Mouse (Mus musculus): Measurements from ENCODE around the gene Syce2.

Syce2 gene

DNA sequence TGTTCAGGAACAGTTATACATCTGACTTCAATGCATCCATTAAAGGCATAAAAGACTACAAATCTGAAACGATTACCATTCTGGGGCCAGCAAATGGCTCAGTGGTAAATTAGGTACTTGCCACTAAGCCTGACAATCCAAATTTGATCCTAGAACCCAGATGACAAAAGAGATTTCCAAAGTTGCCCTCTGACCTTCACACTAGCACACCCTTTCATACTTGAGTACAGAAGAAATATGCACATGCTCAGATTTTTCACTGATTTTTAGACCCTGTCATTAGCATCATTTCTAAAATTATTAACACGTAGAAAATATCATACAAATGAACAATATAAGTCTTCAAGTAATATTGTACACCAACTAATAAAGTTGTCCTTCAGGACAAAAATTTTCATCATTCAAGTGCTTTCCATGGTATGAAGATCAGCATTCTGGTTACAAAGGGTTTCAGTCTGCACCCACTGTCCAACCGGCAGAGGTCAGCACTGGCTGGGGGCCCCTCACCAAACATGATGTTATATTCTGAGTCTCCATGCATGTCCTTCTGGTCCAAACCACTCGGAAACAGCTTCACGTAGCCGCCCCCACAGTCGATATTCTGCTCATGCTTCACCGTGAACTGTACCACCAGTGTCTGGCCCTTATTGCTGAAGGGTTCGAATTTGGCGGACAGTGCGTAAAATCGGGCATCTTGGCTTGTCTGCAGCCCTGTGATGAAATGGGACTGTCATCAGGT, 26.4 kb upstream of the Syce2 start:
- peak; percentile 52 for DNase-seq

DNA sequence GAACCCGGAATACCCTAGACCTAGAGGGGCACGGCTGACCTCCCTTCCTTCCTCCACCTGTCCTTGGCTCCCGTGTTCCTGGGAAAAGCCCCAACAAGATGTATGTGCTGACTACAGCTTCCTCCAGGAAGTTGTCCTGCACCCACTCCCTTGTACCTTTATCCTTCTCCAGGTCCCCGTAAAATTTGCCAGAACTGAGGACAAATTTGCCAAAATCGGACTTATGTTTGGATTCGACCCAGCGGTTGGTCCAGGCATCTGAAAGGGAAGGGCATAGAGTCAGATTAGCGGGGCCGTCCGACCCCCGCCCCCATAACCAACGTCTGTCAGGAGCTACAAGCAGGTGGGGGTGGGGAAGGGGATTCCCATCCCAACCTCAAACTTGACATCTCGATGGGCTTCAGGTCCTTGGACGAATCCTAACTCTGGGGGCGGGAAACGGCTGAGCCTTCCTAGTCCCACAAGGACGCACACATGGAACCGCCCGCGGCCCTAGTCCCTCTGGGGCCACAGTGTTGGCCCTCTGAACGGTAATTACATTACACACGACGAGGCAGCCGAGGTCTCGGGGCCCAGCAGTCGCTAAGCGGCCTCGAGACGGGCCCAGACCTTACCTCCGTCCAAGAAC, 25.7 kb upstream of the Syce2 start:
- DNase-seq = no peak

DNA sequence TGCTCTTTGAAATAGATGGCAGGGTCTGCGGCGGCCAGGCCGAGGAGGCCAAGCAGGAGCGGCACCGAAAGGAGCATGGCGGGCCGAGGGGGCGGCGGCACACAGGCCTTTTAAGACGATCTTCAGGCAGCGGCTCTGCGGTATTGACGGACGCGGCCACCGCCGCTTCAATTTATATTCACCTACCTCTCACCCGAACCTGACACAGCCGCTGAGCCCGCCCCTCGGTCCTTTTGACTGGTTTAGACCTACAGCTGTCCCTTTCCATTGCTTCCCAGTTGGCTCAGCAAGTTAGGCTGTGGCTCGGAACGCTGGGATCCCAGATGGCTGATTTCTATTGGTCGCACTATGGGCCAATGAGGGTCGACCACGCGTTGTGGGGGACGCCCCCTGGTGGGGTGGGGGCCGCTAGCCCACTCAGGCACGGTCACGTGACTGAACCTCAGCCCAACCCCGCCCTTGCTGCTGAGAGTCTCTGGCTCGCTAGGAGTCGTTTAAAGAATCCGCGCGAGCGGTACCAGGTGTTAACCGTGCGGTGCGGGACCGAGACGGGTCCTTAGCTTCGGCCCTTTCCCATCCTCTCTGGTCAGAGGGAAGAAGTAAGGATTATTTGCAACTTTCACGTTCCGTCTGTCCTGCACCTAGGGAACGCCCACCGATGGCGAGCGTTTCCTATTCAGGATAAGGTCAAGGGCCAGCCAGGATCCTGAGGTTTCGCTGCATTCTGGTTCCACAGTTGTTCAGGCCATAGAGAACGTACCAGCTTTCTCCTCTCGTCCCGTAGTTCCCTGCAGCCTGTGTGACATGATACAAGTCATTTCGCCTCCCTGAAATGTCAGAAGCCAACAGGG, 25.0 kb upstream of the Syce2 start, which contains the start of gene Calr:
Gene Calr, minus strand, starts transcription at position 213 of the 851 bp plus-strand sequence.
- DNase-seq = peak; percentile 100

DNA sequence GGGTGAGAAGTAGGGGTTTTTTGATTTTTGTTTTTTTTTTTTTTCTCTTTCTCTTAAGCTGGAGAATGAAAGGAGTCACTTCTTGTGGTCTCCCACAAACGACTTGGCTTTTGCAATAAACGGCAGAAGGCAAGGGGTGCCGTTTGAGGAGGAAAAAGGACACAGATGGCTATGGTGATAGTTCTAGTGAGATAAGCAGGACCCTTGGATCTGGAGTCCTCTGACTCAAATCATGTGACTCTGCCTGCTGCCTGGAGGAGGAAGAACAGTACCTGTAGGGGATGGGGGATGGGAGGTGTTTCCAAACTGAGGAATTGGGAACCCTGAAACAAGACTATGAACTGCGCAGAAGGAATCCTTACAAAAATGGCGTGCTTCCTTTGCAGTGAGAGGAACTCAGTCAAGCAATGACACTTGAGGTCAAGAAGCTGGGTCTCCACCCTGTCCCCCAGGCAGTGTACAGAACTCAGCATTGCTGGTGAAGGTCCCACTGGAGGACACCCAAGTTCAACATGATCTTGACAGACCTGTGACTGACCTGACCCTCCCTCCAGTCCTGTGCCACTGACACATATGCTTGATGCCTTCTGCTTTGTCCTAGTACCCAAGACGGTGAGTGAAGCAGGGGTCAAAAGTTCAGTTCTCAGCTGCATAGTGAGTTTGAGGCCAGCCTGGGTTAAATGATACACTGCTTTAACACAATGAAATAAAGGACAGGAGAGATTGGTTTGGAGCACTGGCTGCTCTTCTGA, 24.1 kb upstream of the Syce2 start:
- peak; percentile 35 for DNase-seq

DNA sequence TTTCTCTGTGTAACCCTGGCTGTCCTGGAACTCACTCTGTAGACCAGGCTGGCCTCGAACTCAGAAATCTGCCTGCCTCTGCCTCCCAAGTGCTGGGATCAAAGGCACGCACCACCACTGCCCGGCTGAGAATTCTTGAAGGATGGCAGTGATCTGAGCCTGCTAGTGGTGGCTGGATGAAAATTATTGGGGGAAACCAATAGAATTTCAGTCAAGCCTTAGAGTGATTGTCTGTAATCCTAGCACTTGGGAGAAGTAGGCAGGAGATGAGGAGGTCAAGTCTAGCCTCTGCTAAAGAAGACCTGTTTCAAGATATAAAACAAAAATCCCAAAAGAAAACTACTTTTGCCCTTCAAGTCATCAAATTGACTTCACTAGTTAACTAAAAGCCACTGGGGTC, 15.5 kb upstream of the Syce2 start:
- no peak for DNase-seq

DNA sequence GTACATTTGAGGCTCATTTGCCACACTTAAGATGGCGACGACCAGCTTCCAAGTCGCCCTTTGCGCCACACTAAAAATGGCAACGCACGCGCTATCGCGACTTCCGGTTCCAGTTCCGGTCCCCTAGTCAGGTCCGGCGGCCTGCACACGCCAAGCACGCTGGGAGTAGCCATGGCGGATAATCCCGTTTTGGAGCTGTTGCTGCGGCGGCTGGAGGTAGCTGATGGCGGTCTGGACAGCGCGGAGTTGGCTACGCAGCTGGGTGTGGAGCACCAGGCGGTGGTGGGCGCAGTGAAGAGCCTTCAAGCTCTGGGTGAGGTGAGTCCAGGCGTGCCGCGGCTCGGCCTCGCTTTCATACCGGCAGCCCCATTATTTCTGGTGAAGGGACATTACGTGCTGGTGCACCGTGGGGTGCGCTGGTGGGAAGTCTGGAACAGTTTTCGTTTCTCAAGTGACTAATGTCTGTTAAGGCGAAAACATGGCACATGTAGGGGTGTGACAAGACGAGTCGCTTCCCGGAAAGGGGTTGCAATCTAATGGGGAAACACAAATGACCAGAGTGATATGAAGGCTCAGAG, 15.0 kb upstream of the Syce2 start, which contains the start of gene Farsa:
Gene Farsa, plus strand, starts transcription at position 126 of the 578 bp plus-strand sequence.
- peak; percentile 95 for DNase-seq

DNA sequence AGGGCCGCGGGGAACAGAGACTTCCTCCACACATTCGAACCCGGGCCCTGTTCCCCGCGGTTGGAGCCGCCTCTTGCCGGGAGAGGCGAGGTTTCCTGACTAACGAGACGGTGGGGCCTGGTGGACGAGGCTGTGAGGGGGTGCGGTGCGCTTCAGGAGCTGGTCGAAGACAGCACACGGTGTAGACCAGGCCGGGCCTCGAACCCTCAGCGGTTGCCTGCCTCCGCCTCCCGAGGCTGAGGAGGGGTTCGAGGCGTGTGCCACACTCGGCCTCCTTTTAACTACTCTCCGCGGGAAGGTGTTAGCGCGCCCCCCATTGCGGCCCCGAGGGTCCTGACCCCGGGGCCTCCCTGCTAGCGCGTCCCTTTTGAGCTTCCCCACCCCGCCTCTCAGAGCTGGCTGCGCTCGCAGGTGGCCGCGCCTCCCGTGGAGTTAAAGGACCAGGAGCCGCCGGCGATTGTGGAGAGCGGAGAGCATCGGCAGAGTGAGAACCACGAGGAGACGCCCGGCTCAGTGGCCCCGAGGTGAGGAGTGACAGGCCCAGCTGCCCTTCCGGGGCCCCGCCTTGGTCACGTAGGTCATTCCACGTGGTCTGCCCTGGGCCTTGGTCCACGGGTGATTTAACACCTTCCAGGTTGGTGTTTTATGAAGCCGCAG, 526 bp downstream of the Syce2 start:
- peak; percentile 41 for DNase-seq

DNA sequence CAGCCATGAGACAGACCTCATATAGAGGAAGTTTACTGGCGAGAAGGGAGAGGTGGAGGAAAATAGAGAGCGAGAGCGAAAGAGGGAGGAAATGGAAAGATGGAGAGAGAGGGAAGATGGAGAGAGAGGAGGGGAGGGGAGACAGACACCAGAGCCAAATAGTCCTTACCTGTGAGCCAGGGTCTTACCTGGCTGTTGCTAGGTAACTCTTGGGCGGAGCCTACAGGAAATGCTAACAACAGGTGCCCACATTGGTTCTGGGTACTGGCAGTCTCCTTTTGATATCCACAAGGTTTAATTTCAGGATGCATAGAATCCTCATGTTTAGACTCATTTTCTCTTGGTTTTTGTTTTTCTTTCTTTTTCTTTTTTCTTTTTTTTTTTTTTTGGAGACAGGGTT, 1.1 kb downstream of the Syce2 start:
- DNase-seq = no peak

DNA sequence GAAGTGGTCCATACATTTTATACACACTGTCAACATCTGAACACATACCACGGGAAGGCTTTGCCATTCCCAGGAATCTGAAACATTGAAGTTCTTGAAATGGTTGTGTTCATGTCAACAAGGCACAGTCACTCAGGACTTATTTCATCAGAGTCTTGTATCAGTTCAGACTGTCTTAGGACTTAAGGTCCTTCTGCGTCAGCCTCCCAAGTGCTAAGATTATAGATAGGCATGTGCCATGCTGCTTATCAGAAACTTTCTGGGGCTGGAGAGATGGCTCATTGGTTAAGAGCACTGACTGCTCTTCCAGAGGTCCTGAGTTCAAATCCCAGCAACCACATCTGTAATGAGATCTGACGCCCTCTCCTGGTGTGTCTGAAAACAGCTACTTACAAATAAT, 2.4 kb downstream of the Syce2 start:
- DNase-seq = no peak

DNA sequence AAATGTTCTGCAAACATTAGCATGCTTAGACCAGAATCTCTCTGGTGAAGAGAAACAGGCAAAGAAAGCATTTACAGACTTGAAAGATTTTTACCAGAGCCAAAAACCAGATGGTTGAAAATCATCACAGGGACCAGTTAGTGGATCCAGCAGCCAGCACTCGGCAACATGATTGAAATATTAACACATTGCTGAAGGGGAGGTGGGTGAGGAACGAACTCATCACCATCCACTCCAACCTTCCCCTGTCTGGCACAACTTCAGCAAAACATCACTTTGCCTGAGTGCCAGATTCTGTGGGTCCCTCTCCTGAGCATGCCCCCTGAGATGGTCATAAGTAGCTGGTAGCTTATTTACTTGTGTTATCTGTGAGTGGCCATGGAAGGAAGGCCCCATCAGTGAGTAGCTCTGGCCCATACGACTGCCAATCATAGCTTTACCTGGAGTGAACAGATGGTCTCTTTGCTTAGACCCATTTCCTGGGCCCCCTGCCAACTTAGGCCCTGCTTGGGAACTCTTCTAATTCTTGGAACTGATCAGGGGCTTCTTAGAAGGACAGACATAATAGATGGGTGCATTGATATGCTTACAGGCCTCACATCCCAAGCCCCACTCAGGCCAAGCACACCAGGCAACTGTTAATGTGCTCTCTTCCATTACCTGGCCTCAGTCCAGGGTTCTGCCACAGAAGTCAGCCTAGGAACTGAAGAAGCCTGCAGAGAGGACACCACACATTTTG, 5.6 kb downstream of the Syce2 start:
- DNase-seq = no peak

DNA sequence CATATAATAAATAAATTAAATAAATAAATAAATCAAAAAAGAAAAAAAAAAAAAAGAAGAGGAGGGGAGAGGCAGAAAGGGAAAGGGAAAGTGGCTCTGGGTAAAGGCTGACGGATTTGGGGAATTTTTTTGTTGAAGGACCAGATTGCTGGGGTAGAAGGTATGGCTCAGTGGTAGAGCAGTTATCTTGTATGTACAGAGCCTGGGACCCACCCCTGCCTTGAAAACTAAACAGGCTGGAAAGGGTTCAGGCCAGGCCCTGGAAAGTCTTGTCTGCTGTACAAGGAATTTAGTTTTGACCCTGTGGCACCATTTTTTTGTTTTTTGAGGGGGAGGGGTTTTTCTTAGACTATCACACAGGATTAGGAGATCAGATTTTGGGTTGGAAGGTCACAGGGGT, 7.0 kb downstream of the Syce2 start:
- DNase-seq = no peak

DNA sequence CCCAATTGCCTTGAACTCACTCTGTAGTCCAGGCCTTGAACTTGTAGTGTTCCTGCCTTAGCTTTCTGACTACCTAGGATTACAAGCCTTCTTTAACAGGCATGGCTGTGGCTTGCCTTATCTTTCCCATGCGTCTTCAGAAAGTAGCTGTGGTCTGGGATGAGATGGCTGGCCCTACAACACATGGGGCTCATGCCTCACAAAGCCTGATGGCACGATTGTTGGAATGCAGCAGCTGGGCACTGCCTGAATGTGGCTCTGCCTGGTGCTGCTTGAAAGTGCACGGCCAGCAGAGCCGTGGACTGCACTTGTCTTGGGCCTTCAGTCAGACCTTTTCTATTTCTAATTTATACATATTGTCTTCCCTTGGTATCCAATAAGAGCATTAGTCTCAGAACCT, 12.8 kb downstream of the Syce2 start:
- no peak for DNase-seq

DNA sequence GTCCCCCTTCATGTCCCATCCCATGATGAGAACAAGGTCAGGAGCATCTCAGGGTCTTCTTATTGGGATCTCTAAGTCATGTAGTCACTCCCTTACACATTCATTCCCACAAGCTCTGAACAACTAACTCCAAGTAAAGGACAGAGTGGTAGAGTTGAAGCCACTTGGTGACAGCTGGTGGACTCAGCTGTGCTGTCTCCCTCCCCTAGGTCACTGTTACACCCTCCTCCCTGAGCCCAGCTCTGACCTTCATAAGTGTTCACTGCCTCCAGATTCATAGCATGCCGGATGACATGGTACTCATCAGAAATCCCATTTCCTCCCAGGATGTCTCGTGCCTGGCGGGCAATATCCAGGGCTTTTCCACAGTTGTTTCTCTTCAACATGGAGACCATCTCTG, 16.4 kb downstream of the Syce2 start:
- no peak for DNase-seq

DNA sequence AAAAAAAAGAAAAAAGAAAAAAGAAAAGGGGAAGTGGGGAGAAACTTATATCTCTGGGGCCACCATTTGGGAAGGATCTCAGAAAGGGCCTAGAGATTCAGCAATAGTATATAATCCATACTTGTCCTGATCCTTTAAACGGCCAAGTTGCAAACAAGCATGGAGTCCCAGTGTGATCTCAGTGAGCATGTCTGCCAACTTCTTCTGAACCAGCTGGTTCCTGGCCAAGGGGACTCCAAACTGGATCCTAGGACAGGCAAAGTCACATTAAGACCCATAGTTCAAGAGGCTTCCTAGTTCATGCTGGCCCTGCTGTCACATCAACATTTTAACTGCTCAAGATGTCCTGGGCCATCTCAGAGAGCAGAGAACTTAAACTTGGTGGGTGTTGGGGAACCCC, 17.2 kb downstream of the Syce2 start:
- no peak for DNase-seq

DNA sequence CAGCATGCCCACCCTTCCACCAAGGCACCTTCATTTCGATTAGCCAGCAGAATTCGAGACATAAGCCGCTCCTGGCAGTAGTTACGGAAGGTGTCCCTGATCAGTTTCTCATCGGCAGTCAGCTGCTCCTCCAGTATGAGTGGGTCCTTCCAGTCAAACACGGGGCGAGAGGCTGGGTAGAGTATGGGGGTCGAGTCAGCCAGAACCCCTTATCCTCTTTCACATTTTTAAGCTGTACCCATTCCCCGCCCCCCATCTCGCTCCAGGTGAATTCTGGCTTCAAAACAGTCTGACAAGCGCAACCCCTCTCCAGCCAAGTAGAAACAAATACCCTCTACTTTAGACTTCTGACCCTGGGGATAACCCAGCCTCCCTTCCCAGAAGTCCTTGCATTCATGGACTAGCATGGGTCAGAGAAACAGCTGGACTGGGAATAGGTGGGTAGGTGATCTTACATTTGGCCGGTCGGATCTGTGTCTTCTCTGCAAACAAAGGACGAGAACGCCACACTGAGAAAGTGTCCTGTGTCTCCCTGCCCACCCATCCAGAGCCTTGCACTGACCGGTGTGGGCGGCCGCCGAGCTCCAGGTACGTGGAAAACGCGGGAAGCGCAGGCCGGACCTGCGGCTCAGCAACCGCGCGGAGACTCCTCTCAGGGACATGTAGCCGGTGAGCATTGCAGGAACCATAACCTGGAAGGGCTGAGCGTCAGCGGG, 21.2 kb downstream of the Syce2 start:
- no peak for DNase-seq

DNA sequence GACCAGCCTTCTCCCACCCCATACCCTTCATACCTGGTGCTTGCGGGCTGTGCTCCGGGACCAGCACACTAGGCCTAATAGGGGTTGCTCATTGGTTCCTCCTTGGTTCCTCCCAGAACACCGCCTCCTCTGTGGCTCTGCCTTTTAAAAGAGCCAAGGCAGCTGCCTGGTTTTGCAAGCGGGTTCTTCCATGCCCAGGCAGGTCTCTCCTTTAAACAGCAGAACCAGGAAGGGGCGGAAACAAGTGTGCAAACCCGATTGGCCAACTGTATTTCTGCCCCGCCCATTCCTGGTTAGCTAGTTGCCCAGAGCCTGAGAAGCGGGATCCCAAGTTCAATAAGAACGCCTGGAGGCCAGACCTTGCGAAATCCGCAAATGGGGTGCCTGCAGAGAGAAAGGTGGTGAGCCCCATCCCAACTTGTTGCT, 21.8 kb downstream of the Syce2 start, which contains the start of gene Gcdh:
Gene Gcdh, minus strand, starts transcription at position 213 of the 426 bp plus-strand sequence.
- peak; percentile 99 for DNase-seq

DNA sequence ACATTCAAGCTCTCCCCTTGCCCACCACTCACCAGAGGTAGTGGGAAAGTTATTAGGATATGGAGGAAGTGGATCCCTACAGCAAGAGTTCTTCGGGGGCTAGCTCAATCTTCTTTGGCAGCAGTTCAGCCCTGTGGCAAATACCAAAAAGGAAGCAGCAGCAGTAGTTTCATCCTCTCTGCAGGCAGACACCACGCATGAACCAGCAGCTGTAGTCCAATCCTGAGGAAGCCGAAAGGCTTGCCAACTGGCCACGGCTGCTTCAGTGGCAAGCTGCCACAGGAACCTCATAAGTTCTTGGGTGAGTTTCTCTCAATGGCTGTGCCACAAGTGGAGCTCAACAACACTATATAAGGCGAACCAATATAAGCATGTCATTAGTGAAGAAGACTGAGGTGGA, 24.1 kb downstream of the Syce2 start:
- DNase-seq = no peak

DNA sequence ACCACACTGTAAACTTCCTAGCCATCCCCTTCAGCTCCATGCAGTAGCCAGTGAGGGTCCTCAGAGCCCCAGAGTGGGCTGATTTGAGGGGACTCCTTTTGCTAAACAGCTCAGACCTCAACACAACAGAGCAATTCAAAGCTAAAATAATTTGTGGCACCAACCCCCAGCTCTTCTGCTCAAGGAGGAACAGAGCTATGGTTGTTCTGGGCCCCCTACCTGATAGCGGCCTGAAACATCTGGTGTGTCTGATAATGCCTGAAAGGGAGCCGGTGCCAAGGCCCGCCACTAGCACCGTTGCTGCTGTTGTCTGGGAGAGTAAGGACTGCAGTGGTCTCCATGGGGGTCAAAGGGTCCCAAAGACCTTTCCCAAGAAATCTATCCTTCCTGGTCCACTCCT, 29.2 kb downstream of the Syce2 start:
- DNase-seq = no peak

DNA sequence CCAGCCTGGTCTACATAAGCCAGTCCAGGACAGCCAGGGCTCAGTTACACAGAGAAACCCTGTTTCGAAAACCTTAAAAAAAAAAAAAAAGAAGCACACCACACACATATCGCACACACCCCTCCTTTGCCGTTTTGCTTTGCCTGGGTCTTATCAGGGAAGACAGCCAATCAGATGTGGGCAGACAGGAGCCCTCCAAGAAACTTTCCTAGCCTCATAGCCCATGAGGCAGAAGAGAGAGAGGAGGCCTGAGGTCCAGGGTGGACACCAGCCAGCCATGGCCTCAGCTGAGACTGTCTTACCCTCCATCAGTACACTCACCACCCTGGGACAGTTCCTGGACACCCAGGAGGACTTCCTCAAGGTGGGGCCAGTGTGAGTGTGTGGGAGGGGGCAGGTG, 29.8 kb downstream of the Syce2 start, which contains the start of gene Klf1:
Gene Klf1, plus strand, starts transcription at position 177 of the 400 bp plus-strand sequence.
- no peak for DNase-seq

DNA sequence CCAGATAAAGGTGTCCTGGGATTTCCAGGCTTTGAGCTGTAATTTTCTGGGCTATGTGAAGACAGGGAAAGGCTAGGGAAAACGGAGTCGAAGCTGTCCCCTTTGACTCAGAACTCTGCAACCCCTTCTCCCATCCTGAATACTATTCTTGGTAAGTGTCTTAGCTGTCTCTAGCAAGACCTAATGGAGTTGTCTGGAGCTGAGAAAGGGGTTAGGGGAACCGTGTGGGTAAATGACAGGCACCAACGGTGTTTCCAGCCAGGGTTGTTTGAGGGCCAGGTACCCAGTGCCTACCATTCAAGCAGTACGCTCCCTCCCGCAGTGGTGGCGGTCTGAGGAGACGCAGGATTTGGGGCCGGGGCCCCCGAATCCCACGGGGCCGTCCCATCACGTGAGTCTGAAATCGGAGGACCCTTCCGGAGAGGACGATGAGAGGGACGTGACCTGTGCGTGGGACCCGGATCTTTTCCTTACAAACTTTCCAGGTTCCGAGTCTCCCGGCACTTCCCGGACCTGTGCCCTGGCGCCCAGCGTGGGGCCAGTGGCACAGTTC, 30.5 kb downstream of the Syce2 start:
- no peak for DNase-seq
